Mouse (Mus musculus): ENCODE results near the gene Irgm1. TPM values are rescaled to one million over a fixed set of nuclear protein-coding genes. Genes with fewer than 3 reads are reported as not detected.
"Not testable (repeated sequence)": the region's sequence is repeated elsewhere in the genome, so short reads cannot be mapped to it uniquely, and the experiment has no call there.

Irgm1 gene
- total RNA-seq (2021): 1 to 10 TPM; 5.2 to 6.2 TPM

- intact Hi-C loops (cut with DNase I): loop anchor here (5.0 to 10.0 kb wide), 2 partner anchors 314 to 401 kb away; partner anchors contain the start of gene Btnl9
- peak in 1 of 2 experiments; percentile 26 for DNase-seq (ENCODE audit: low spot score in 2 of 2)
These were observed at the start of gene Irgm1 for GRCm38 (mm10) chr11:48871201-48871772. TSS of gene Irgm1 (minus strand) at chr11:48871683.

GRCm38 (mm10) chr11:48918380-48918779 lies 46.9 kb upstream of the Irgm1 start:
- intact Hi-C loops (cut with DNase I): no loop called here
- no peak for DNase-seq (ENCODE audit: low spot score in 2 of 2)

DNA sequence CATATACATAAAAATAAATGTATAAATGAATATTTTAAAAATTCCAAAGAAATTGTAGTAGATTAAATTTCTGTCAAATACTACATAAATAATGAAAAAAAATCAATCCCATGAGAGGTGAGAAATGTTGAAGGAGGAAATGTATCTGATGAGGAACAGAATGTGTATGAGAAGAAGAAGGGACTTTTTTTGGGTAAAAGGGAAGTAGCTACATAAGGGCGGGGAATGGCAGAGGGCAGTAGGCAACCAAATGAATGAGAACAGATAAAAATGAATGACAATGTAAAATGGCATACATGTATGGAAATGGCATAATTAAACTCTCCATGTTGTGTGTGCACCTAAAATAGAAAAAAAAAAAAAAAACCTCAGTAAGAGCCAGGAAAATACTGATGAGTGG lies 42.1 kb upstream of the Irgm1 start:
- intact Hi-C loops (cut with DNase I): no loop called here
- DNase-seq (ENCODE audit: low spot score in 2 of 2): no peak

DNA sequence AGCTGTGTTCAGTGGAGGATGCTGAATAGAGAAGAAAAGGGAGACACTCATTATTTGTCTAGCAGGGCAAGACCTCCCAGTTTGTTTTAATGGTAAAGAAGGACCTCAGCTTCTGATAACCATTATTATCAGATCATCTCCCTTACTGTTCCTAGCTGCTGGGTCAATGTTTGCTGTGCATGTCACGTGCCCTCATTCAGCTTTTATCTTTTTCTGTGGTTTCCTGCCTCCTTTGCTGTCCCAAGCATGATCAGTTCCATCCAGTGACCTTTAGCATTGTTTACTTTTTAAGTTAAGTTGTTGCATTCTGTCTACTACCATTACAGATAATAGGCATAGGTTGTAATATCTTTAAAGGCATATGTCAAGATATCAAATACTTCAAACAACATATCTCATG lies 37.0 kb upstream of the Irgm1 start:
- no peak for DNase-seq (ENCODE audit: low spot score in 2 of 2)
- intact Hi-C loops (cut with DNase I): no loop called here

GRCm38 (mm10) chr11:48902021-48902420 lies 30.5 kb upstream of the Irgm1 start, which contains the start of gene Gm5431:
TSS of gene Gm5431 (minus strand) at chr11:48902214.
- no peak for DNase-seq (ENCODE audit: low spot score in 2 of 2)
- intact Hi-C loops (cut with DNase I): no loop called here

- intact Hi-C loops (cut with DNase I); DNase-seq (ENCODE audit: low spot score in 2 of 2): not testable (repeated sequence)
These were observed 30.1 kb upstream of the Irgm1 start for GRCm38 (mm10) chr11:48901567-48901930.

GRCm38 (mm10) chr11:48900654-48901566 lies 29.4 kb upstream of the Irgm1 start:
- DNase-seq (ENCODE audit: low spot score in 2 of 2); intact Hi-C loops (cut with DNase I): not testable (repeated sequence)

DNA sequence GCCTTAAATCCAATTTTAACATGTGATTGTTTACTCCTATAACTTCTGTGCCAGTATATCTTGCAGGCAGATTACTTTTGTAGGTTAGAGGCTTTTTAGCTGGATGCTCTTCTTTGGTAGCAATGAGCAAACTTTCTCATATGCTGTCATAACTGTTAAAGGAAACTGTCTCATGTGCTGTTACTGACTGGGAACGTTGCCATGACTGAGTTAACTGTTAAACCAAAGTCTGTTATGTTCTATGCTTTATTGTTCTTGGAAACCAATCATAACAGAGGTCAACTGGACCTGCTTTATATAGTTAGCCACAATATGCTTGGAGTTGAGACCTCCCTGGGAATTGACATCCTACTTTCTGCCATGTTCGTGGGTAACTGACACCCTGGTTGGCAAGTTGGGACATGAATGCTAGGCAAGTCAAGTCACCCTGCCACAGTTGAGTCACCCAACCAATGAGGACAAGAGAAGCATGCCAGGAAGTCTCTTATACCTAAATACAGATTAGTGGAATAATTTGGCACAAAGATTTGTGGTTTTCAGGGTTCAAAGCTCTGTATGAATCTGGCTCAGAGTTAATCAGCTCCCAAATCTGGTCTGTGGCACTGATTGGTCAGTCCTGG lies 27.4 kb upstream of the Irgm1 start:
- intact Hi-C loops (cut with DNase I): no loop called here
- DNase-seq (ENCODE audit: low spot score in 2 of 2): no peak

DNA sequence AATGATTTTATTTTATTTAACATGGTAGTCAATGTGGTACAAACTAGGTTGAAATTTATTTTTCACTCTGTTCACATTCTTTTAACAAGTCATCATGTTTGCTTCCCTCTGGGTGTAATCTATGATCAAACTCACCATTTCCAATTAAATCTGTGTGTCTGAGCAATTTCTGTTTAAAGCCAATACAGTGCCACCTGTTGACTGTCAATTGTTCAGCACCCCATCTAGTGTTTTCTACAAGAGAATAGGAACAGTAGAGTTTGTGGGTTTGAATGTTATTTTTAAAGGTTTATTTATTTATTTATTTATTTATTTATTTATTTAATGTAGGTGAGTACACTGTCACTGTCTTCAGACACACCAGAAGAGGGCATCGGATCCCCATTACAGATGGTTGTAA lies 5.2 kb upstream of the Irgm1 start:
- no peak for DNase-seq (ENCODE audit: low spot score in 2 of 2)
- intact Hi-C loops (cut with DNase I): loop anchor here (10.0 kb wide), 1 partner anchor 308 kb away; the partner anchor contains the start of gene Btnl9

DNA sequence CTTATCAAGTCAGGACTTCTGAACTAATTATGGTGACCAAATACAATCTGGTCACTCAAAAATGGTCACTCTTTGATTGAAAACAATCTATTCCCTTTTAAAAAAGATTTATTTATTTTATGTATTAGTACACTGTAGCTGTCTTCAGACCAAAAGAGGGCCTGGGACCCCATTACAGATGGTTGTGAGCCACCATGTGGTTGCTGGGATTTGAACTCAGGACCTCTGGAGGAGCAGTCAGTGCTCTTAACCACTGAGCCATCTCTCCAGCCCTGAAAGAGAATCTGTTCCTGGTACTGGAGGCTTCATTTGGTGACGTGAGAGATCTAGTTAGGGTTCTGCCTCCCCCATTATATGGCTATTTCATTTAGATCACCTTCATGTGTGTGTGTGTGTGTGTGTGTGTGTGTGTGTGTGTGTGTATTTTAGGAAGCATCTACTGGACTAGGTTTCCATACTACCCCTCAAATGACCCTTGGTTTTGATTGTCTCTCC lies 3.9 kb upstream of the Irgm1 start:
- not testable (repeated sequence) for DNase-seq (ENCODE audit: low spot score in 2 of 2)
- intact Hi-C loops (cut with DNase I): loop anchor here (10.0 kb wide), 1 partner anchor 309 kb away; the partner anchor contains the start of gene Btnl9

- peak in 1 of 2 experiments; percentile 44 for DNase-seq (ENCODE audit: low spot score in 2 of 2)
These were observed 3.0 kb upstream of the Irgm1 start for GRCm38 (mm10) chr11:48874465-48874864.

DNA sequence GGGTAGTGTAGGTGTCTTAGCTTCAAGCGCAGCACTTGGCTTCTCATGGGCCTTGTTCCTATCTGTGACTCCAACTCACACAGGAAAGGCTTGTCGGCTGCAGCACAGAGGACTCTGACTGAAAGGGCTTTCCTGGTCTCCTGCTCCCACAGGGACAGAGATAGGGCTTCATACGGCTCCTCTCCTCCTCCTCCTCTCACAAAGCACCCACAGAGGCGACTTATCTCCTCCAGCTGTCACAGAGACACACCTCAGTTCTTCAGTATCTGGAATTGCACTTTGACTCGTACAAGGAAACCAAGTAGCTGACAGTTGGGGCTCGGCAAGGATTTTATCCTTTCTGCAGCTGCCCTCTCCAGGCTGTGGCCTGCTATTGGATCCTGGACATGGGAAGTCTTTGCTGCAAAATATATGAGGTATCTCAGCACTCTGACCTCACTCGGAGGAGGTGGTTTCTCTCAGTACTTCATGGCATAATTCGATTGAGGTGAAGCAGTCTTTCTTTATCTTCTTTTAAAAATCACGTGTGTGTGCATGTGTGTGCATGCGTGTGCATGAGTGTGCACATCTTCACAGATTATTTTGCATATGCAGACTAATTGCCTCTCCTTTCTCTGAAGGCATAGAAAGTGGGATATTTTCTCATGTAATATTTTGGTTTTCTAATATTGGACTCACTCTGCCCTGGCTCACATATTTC lies 2.3 kb upstream of the Irgm1 start:
- intact Hi-C loops (cut with DNase I): loop anchor here (1.0 to 10.0 kb wide), 3 partner anchors 230 to 399 kb away; partner anchors contain the start of gene Btnl9
- DNase-seq (ENCODE audit: low spot score in 2 of 2): no peak

More at GRCm38 (mm10) chr11:48874465-48874864, 3.0 kb upstream of the Irgm1 start:
- intact Hi-C loops (cut with DNase I): loop anchor here (1.0 to 10.0 kb wide), 3 partner anchors 229 to 398 kb away; partner anchors contain the start of gene Btnl9

DNA sequence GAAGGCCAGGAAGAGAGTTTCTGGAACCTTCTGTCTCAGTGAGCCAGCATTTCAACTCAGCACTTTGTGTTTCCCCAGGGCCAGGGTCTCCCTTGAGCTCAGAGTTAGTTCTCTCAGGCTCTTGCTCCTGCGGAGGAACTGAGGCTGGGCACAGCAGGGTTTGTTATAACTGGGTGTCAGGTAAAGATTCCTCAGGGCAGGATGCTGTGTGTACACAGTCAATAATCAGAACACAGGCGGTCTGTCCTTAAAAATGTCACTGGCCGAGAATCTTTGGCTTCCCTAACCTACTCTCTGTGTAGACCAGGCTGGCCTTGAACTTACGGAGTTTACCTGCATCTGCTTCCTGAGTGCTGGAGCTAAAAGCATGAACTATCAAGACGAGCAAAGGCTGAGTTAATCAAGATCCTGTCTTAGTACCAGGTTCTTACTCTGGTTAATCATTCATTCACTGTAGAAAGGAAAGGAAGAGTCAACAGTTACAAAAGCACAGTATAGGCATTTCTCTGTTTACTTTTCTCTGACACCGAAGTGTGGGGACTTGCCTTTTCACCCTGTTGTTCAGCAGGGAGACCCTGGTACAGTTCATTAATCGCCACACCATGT lies 1.3 kb upstream of the Irgm1 start:
- intact Hi-C loops (cut with DNase I): loop anchor here (5.0 to 10.0 kb wide), 2 partner anchors 312 to 400 kb away; partner anchors contain the start of gene Btnl9
- DNase-seq (ENCODE audit: low spot score in 2 of 2): no peak

GRCm38 (mm10) chr11:48871817-48872541 lies 496 bp upstream of the Irgm1 start:
- intact Hi-C loops (cut with DNase I): loop anchor here (5.0 to 10.0 kb wide), 2 partner anchors 313 to 400 kb away; partner anchors contain the start of gene Btnl9
- peak in 1 of 2 experiments; percentile 25 for DNase-seq (ENCODE audit: low spot score in 2 of 2)

DNA sequence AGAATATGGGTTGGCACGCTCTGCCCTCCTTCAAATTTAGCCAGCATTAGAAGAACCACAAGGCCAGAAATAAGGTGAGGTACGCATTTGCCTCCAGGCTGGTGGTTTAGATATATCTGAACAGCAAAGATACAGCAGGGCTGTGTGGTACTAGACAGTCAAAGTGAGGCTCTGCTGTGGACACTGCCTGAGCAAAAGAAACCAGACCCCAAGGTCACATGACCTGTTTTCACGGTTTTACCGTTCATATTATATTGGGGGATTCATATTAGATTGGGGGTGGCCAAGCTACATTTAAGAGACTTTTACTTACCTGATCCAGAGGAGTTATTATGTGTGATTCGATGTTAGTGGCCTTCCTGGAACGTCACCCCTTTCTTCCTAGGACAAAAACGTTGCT lies 702 bp downstream of the Irgm1 start:
- intact Hi-C loops (cut with DNase I): loop anchor here (5.0 to 10.0 kb wide), 2 partner anchors 314 to 402 kb away; partner anchors contain the start of gene Btnl9
- no peak for DNase-seq (ENCODE audit: low spot score in 2 of 2)

- intact Hi-C loops (cut with DNase I): loop anchor here (5.0 to 10.0 kb wide), 2 partner anchors 315 to 403 kb away; partner anchors contain the start of gene Btnl9
- DNase-seq (ENCODE audit: low spot score in 2 of 2): no peak
These were observed 1.9 kb downstream of the Irgm1 start for GRCm38 (mm10) chr11:48869380-48870110.

DNA sequence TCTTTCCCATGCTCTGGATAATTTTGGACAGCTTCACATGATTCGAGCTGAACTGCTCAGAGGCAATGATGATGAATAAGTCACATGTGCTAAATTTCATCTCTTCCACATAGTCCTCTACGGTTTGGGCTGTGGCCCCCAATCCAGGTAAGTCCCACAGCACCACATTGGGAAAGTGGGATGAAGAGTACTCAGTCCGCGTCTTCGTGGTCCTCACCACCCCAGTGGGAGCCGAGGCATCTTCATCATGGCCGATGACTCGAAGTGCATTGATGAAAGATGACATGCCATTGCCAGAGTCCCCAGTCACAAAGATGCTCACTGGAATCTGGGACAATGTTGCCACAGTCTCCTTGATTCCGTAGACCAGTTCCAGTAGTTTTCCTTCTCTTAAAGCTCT lies 5.0 kb downstream of the Irgm1 start:
- intact Hi-C loops (cut with DNase I): no loop called here
- DNase-seq (ENCODE audit: low spot score in 2 of 2): no peak

Measured in left cerebral cortex, postnatal 36 days (tissue).